21 mouse cellular contexts compared by ENCODE assay signal in genomic region chr2:68867148-68867547, GRCm38 (mm10).
"Had no signal": no experiment of that assay in that cellular context is flagged by ENCODE, and none has a peak within 500 bp of the region (broad histone marks: within the 10 kb centered on the region; RNA-seq: fewer than 3 reads in every experiment).

No protein-coding gene starts in this region.

- DNase-seq: kidney, adult 11 months; kidney, adult 8-10 months; kidney, postnatal 14 days; layer of hippocampus, adult 9-11 months; left cerebral cortex, postnatal 4 days; liver, postnatal 0 days; lung, embryonic 14.5 days; midbrain, embryonic 14.5 days; right cerebral cortex, adult 18-20 months; right cerebral cortex, postnatal 14 days; spleen, adult 18-20 months; thymus, adult 18-20 months; thymus, postnatal 36 days had no signal

- H3K4me3 ChIP-seq: intestine, embryonic 15.5 days; layer of hippocampus, adult 2 months; limb, embryonic 12.5 days; limb, embryonic 15.5 days; stomach, embryonic 15.5 days had no signal

- ATAC-seq: intestine, embryonic 15.5 days; liver, postnatal 0 days; lung, postnatal 0 days had no signal

- H3K27ac ChIP-seq: intestine, embryonic 15.5 days; layer of hippocampus, adult 2 months; limb, embryonic 12.5 days; limb, embryonic 15.5 days; liver, embryonic 14.5 days; macrophage; stomach, embryonic 15.5 days had no signal
